Mouse (Mus musculus) common myeloid progenitor, adult 5-6 weeks (primary cell): ENCODE data around the gene Htr1f. TPM values are rescaled to one million over a fixed set of nuclear protein-coding genes. Genes with fewer than 3 reads are reported as not detected.

Experiments used
- ATAC-seq: replicated peaks from 2 replicates; pipeline ENCODE4 v1.8.0; 2016; ENCODE audit warnings: low read depth, mild to moderate bottlenecking, moderate TSS enrichment, inconsistent platforms; ENCODE audit not compliant: poor library complexity, severe bottlenecking
- total RNA-seq: library from RNA; stranded (forward); fragments of 200-1000, 187-1606 nt; gene quantifications from 2 replicates; pipeline ENCODE4 v1.2.3, GENCODE M21; 2017

Gene Htr1f
- total RNA-seq, 1 experiment from 2014 or later = not detected

- no peak for ATAC-seq
Measured at GRCm38 (mm10) chr16:64876631-64877265, 228.9 kb downstream of the Htr1f start.

DNA sequence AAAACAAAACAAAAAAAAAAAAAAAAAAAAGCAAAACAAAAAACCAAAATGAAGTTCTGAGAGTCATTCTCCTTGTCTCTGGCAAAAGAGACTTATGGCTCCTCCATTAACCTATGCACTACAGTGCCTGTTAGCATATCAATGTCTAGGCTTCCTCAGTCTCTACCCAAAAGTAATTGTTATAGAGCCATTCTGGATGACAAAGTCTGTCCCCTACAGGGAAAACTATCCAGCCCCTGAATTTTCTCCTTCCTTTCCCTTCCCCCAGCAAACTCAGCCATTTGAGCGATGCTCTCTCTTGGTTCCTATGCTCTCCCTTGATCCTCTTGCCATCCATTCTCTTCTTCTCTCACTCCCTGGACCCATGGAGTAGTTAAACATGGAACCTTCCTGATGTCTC is 229.8 kb downstream of the Htr1f start:
- no peak for ATAC-seq

DNA sequence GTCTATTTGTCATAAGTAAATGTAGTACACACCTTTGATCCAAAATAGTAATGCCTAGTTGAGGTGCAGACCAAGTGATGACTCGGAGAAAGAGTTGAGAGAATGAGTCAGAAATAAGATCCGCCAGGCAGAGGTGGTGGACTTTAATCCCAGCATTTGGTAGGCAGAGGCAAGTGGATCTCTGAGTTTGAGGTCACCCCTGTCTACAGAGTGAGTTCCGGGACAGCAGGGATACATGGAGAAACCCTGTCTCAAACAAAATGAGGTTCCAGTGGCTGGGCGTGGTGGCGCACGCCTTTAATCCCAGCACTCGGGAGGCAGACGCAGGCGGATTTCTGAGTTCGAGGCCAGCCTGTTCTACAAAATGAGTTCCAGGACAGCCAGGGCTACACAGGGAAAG is 230.3 kb downstream of the Htr1f start:
- no peak for ATAC-seq
